Mouse (Mus musculus): Measurements from ENCODE around the gene Ghr. TPM values are rescaled to one million over a fixed set of nuclear protein-coding genes. Genes with fewer than 3 reads are reported as not detected.

Gene Ghr
- polyA plus RNA-seq, 1 experiment from 2014 or later, result 29.1 TPM

- Histone ChIP-seq H3K4me1 (ENCODE audit: control insufficient read depth, insufficient read depth, low read length) (no peaks in the 10 kb centered on the region), H3K27ac (replicated peaks; ENCODE audit: low read depth, low read length) (no peak overlapping the region), H3K9ac (replicated peaks; ENCODE audit: low read length) (no peak overlapping the region), H3K4me3 (ENCODE audit: low read depth, low read length) (no peak overlapping the region), H3K4me2 (ENCODE audit: low read depth, low read length) (no peak overlapping the region), H3K9me3 (replicated peaks; ENCODE audit: control insufficient read depth, low read length) (no peaks in the 10 kb centered on the region), H3K36me3 (replicated peaks; ENCODE audit: control insufficient read depth, insufficient read depth, low read depth, low read length) (no peaks in the 10 kb centered on the region), H3K27me3 (ENCODE audit: control insufficient read depth, insufficient read depth, low read length) (no peaks in the 10 kb centered on the region)
- ATAC-seq (replicated peaks; ENCODE audit: insufficient number of reproducible peaks, low FRiP score, low TSS enrichment, low read depth) (no peak), DNase-seq (ENCODE audit: low spot score) (no peak)
- 73% methylated on average over 4 of the region's 4 CpGs for WGBS
Observed at GRCm38 (mm10) chr15:3464754-3465153, 118.5 kb downstream of the Ghr start.

GRCm38 (mm10) chr15:3456543-3456942 is 126.7 kb downstream of the Ghr start:
- Histone ChIP-seq H3K4me2 (ENCODE audit: low read depth, low read length) (no peak overlapping the region), H3K4me1 (ENCODE audit: control insufficient read depth, insufficient read depth, low read length) (no peaks in the 10 kb centered on the region), H3K9me3 (replicated peaks; ENCODE audit: control insufficient read depth, low read length) (no peaks in the 10 kb centered on the region), H3K27me3 (ENCODE audit: control insufficient read depth, insufficient read depth, low read length) (no peaks in the 10 kb centered on the region), H3K27ac (replicated peaks; ENCODE audit: low read depth, low read length) (no peak overlapping the region), H3K9ac (replicated peaks; ENCODE audit: low read length) (no peak overlapping the region), H3K4me3 (ENCODE audit: low read depth, low read length) (no peak overlapping the region), H3K36me3 (replicated peaks; ENCODE audit: control insufficient read depth, insufficient read depth, low read depth, low read length) (no peaks in the 10 kb centered on the region)
- DNase-seq (ENCODE audit: low spot score) (no peak), ATAC-seq (replicated peaks; ENCODE audit: insufficient number of reproducible peaks, low FRiP score, low TSS enrichment, low read depth) (no peak)
- WGBS, result 82% methylated on average over 4 of the region's 4 CpGs

GRCm38 (mm10) chr15:3455572-3455971 is 127.7 kb downstream of the Ghr start:
- DNase-seq (ENCODE audit: low spot score), result no peak
- no peak overlapping the region for H3K4me2 ChIP-seq (ENCODE audit: low read depth, low read length)
- H3K4me1 ChIP-seq (ENCODE audit: control insufficient read depth, insufficient read depth, low read length), result no peaks in the 10 kb centered on the region
- no peaks in the 10 kb centered on the region for H3K36me3 ChIP-seq (replicated peaks; ENCODE audit: control insufficient read depth, insufficient read depth, low read depth, low read length)
- no peaks in the 10 kb centered on the region for H3K27me3 ChIP-seq (ENCODE audit: control insufficient read depth, insufficient read depth, low read length)
- no peak overlapping the region for H3K9ac ChIP-seq (replicated peaks; ENCODE audit: low read length)
- no peak for ATAC-seq (replicated peaks; ENCODE audit: insufficient number of reproducible peaks, low FRiP score, low TSS enrichment, low read depth)
- no peak overlapping the region for H3K4me3 ChIP-seq (ENCODE audit: low read depth, low read length)
- H3K9me3 ChIP-seq (replicated peaks; ENCODE audit: control insufficient read depth, low read length), result no peaks in the 10 kb centered on the region
- H3K27ac ChIP-seq (replicated peaks; ENCODE audit: low read depth, low read length), result no peak overlapping the region

- DNase-seq (ENCODE audit: low spot score) (no peak), ATAC-seq (replicated peaks; ENCODE audit: insufficient number of reproducible peaks, low FRiP score, low TSS enrichment, low read depth) (no peak)
- Histone ChIP-seq H3K4me2 (ENCODE audit: low read depth, low read length) (no peak overlapping the region), H3K9me3 (replicated peaks; ENCODE audit: control insufficient read depth, low read length) (no peaks in the 10 kb centered on the region), H3K27ac (replicated peaks; ENCODE audit: low read depth, low read length) (no peak overlapping the region), H3K4me1 (ENCODE audit: control insufficient read depth, insufficient read depth, low read length) (no peaks in the 10 kb centered on the region), H3K27me3 (ENCODE audit: control insufficient read depth, insufficient read depth, low read length) (no peaks in the 10 kb centered on the region), H3K9ac (replicated peaks; ENCODE audit: low read length) (no peak overlapping the region), H3K36me3 (replicated peaks; ENCODE audit: control insufficient read depth, insufficient read depth, low read depth, low read length) (no peaks in the 10 kb centered on the region), H3K4me3 (ENCODE audit: low read depth, low read length) (no peak overlapping the region)
- WGBS, result 83% methylated on average over 5 of the region's 5 CpGs
Observed at GRCm38 (mm10) chr15:3452080-3452752, 131.1 kb downstream of the Ghr start.

GRCm38 (mm10) chr15:3449564-3449963 is 133.7 kb downstream of the Ghr start:
- H3K4me1 ChIP-seq (ENCODE audit: control insufficient read depth, insufficient read depth, low read length), result no peaks in the 10 kb centered on the region

GRCm38 (mm10) chr15:3445285-3445909 is 137.9 kb downstream of the Ghr start:
- Histone ChIP-seq H3K4me1 (ENCODE audit: control insufficient read depth, insufficient read depth, low read length) (no peaks in the 10 kb centered on the region), H3K4me3 (ENCODE audit: low read depth, low read length) (no peak overlapping the region), H3K27me3 (ENCODE audit: control insufficient read depth, insufficient read depth, low read length) (no peaks in the 10 kb centered on the region), H3K9ac (replicated peaks; ENCODE audit: low read length) (no peak overlapping the region), H3K36me3 (replicated peaks; ENCODE audit: control insufficient read depth, insufficient read depth, low read depth, low read length) (no peaks in the 10 kb centered on the region), H3K27ac (replicated peaks; ENCODE audit: low read depth, low read length) (no peak overlapping the region), H3K9me3 (replicated peaks; ENCODE audit: control insufficient read depth, low read length) (no peaks in the 10 kb centered on the region), H3K4me2 (ENCODE audit: low read depth, low read length) (no peak overlapping the region)
- ATAC-seq (replicated peaks; ENCODE audit: insufficient number of reproducible peaks, low FRiP score, low TSS enrichment, low read depth), result no peak
- WGBS, result 76% methylated on average over 7 of the region's 7 CpGs
- no peak for DNase-seq (ENCODE audit: low spot score)

More at GRCm38 (mm10) chr15:3449564-3449963, 133.7 kb downstream of the Ghr start:
- Histone ChIP-seq H3K4me3 (ENCODE audit: low read depth, low read length) (no peak overlapping the region), H3K4me2 (ENCODE audit: low read depth, low read length) (no peak overlapping the region), H3K9ac (replicated peaks; ENCODE audit: low read length) (no peak overlapping the region), H3K9me3 (replicated peaks; ENCODE audit: control insufficient read depth, low read length) (no peaks in the 10 kb centered on the region), H3K27ac (replicated peaks; ENCODE audit: low read depth, low read length) (no peak overlapping the region), H3K36me3 (replicated peaks; ENCODE audit: control insufficient read depth, insufficient read depth, low read depth, low read length) (no peaks in the 10 kb centered on the region), H3K27me3 (ENCODE audit: control insufficient read depth, insufficient read depth, low read length) (no peaks in the 10 kb centered on the region)
- DNase-seq (ENCODE audit: low spot score) (no peak), ATAC-seq (replicated peaks; ENCODE audit: insufficient number of reproducible peaks, low FRiP score, low TSS enrichment, low read depth) (no peak)
- 75% methylated on average over 2 of the region's 2 CpGs for WGBS

GRCm38 (mm10) chr15:3444448-3445020 is 138.8 kb downstream of the Ghr start:
- 81% methylated on average over 8 of the region's 8 CpGs for WGBS
- Histone ChIP-seq H3K9me3 (replicated peaks; ENCODE audit: control insufficient read depth, low read length) (no peaks in the 10 kb centered on the region), H3K4me3 (ENCODE audit: low read depth, low read length) (no peak overlapping the region), H3K9ac (replicated peaks; ENCODE audit: low read length) (no peak overlapping the region), H3K4me1 (ENCODE audit: control insufficient read depth, insufficient read depth, low read length) (no peaks in the 10 kb centered on the region), H3K27ac (replicated peaks; ENCODE audit: low read depth, low read length) (no peak overlapping the region), H3K36me3 (replicated peaks; ENCODE audit: control insufficient read depth, insufficient read depth, low read depth, low read length) (no peaks in the 10 kb centered on the region), H3K4me2 (ENCODE audit: low read depth, low read length) (no peak overlapping the region), H3K27me3 (ENCODE audit: control insufficient read depth, insufficient read depth, low read length) (no peaks in the 10 kb centered on the region)
- no peak for ATAC-seq (replicated peaks; ENCODE audit: insufficient number of reproducible peaks, low FRiP score, low TSS enrichment, low read depth)
- peak; percentile 18 for DNase-seq (ENCODE audit: low spot score)

Data from embryonic facial prominence, embryonic 11.5 days (tissue).